Mouse (Mus musculus) midbrain, embryonic 10.5 days (tissue): Measurements from ENCODE around the gene Fgf8. TPM values are rescaled to one million over a fixed set of nuclear protein-coding genes. Genes with fewer than 3 reads are reported as not detected.

Experiments
- DNase-seq: peaks from one replicate; pipeline ENCODE4 v3.0.0-alpha.2; 2017; ENCODE audit warnings: low spot score
- H3K27ac ChIP-seq: fragments of 300-500 bp; sonication (generic); replicated peaks from 2 replicates; pipeline ENCODE4 v1.5.1; 2016; ENCODE audit warnings: mild to moderate bottlenecking
- H3K27me3 ChIP-seq: fragments of 300-500 bp; sonication (generic); 2 replicates; pipeline ENCODE4 v1.6.1; 2016; ENCODE audit warnings: low read depth, mild to moderate bottlenecking; ENCODE audit not compliant: poor library complexity, severe bottlenecking
- H3K36me3 ChIP-seq: fragments of 300-500 bp; sonication (generic); 2 replicates; pipeline ENCODE4 v1.6.1; 2016; ENCODE audit warnings: mild to moderate bottlenecking, moderate library complexity
- H3K4me1 ChIP-seq: fragments of 300-500 bp; sonication (generic); 2 replicates; pipeline ENCODE4 v1.6.1; 2016
- H3K4me3 ChIP-seq: fragments of 300-500 bp; sonication (generic); 2 replicates; pipeline ENCODE4 v1.5.1; 2016; ENCODE audit warnings: mild to moderate bottlenecking, moderate library complexity
- H3K9me3 ChIP-seq: fragments of 300-500 bp; sonication (generic); replicated peaks from 2 replicates; pipeline ENCODE4 v1.6.1; 2016; ENCODE audit warnings: mild to moderate bottlenecking
- WGBS: fragments of 180-500 bp; shearing (Covaris S2); methylation state at CpG from one replicate; pipeline ENCODE4 v1.1.7; 2016; 5-methylcytosine and 5-hydroxymethylcytosine counted together
- polyA plus RNA-seq: library from polyadenylated mRNA; unstranded; fragments of >200 nt; fragmentation: Nextera tagmentation; extraction: Ambion mirVana; gene quantifications from 2 replicates; pipeline ENCODE4 v1.2.1, GENCODE M21; 2016

The Fgf8 gene
- polyA plus RNA-seq, 1 experiment from 2014 or later: 28.8 TPM

GRCm38 (mm10) chr19:45695496-45696280, 47.0 kb downstream of the Fgf8 start:
- H3K9me3 ChIP-seq: no peaks in the 10 kb centered on the region
- DNase-seq: peak; percentile 58
- H3K27ac ChIP-seq: peak overlapping the region; percentile 71
- H3K4me1 ChIP-seq: peaks cover 28% of the 10 kb centered on the region
- WGBS: 22% methylated on average over 25 of the region's 25 CpGs
- H3K27me3 ChIP-seq: peaks cover 54% of the 10 kb centered on the region
- no peaks in the 10 kb centered on the region for H3K36me3 ChIP-seq
- H3K4me3 ChIP-seq: peak overlapping the region; percentile 30; the same call in 1 of the 2 replicates

GRCm38 (mm10) chr19:45694056-45694455, 48.7 kb downstream of the Fgf8 start:
- Histone ChIP-seq H3K9me3 (no peaks in the 10 kb centered on the region), H3K36me3 (no peaks in the 10 kb centered on the region), H3K4me3 (no peak overlapping the region), H3K27me3 (peaks cover 58% of the 10 kb centered on the region), H3K4me1 (peaks cover 35% of the 10 kb centered on the region), H3K27ac (no peak overlapping the region)
- 46% methylated on average over 3 of the region's 3 CpGs for WGBS
- no peak for DNase-seq

- Histone ChIP-seq H3K4me1 (peaks cover 41% of the 10 kb centered on the region), H3K27ac (no peak overlapping the region), H3K27me3 (peaks cover 60% of the 10 kb centered on the region), H3K9me3 (no peaks in the 10 kb centered on the region), H3K4me3 (no peak overlapping the region), H3K36me3 (no peaks in the 10 kb centered on the region)
- DNase-seq: no peak
- 90% methylated on average over 8 of the region's 8 CpGs for WGBS
Measured at GRCm38 (mm10) chr19:45692211-45692610, 50.5 kb downstream of the Fgf8 start.

DNA sequence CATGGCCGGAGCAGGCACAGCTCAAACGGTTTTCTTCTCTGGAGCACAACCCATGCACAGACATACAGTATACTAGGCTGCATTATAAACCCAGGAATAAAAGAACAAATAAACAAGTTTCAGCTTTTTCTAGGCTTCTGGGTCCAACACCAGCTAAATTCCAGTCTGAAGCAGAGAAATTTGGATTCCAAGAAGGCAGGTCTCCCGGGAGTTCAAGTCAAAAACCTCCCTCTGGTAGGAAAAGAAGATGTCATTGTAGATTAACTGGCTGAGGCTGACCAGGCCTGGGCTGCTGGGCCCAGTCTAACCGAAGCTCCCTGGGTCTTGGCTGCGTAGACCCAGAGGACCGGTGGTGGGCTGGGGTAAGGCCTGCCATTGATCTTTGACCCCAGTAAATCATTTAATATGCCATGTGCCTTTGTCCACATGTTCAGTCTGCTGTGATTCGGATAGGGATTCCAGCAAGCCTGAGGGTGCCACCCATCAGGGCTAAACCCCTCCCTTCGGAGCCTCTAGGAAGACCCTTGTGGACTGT, 51.6 kb downstream of the Fgf8 start:
- peaks cover 45% of the 10 kb centered on the region for H3K4me1 ChIP-seq
- peaks cover 60% of the 10 kb centered on the region for H3K27me3 ChIP-seq
- H3K4me3 ChIP-seq: no peak overlapping the region
- DNase-seq: no peak
- 67% methylated on average over 8 of the region's 8 CpGs for WGBS
- H3K36me3 ChIP-seq: no peaks in the 10 kb centered on the region
- no peaks in the 10 kb centered on the region for H3K9me3 ChIP-seq
- H3K27ac ChIP-seq: 0 out of 2 replicates have a peak overlapping the region, but pooled peaks have one; percentile 28

DNA sequence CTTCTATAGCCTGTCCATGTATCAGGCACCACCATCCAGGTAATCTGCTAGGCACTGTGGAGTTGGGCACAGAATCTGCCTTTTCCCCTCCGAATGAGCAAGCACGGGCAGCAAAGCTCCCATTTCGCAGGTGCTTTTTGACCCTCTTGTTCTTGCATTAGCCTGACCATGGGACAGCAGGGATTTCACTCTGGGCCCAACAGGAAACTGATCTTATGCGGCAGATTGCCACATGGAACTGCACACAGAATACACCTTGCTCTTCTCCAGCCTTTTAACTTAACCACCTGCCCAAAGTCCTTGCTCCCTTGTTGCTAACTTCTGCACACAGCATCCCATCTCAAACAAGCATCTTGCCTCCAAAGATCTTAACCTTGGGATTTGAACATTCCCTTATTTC, 55.7 kb downstream of the Fgf8 start:
- Histone ChIP-seq H3K27ac (no peak overlapping the region), H3K36me3 (no peaks in the 10 kb centered on the region), H3K4me1 (peaks cover 30% of the 10 kb centered on the region), H3K9me3 (no peaks in the 10 kb centered on the region), H3K27me3 (peaks cover 59% of the 10 kb centered on the region), H3K4me3 (no peak overlapping the region)
- DNase-seq: no peak
- 70% methylated on average over 4 of the region's 4 CpGs for WGBS

Other genes with a start within 250 kb of the Fgf8 start
- gene Poll, start 182.4 kb downstream of the Fgf8 start, polyA plus RNA-seq: 22.3 and 23.0 TPM in 2 replicates
- 47.2 and 47.9 TPM in 2 replicates for gene Gm17018, start 182.3 kb downstream of the Fgf8 start, polyA plus RNA-seq
- 3.3 and 3.9 TPM in 2 replicates for gene Fbxw4, start 82.6 kb downstream of the Fgf8 start, polyA plus RNA-seq
- gene Npm3, start 6.7 kb upstream of the Fgf8 start, polyA plus RNA-seq: 7.5 and 9.4 TPM in 2 replicates
- gene Mgea5, start 40.9 kb upstream of the Fgf8 start, polyA plus RNA-seq: 60.8 and 67.5 TPM in 2 replicates
- gene Kcnip2, start 73.1 kb upstream of the Fgf8 start, polyA plus RNA-seq: 0.53 and 0.89 TPM in 2 replicates